Mouse (Mus musculus): ENCODE data around the gene Man1b1. TPM values are rescaled to one million over a fixed set of nuclear protein-coding genes. Genes with fewer than 3 reads are reported as not detected.

The Man1b1 gene
- polyA plus RNA-seq, 1 experiment from 2014 or later, result 15.7 TPM

DNA sequence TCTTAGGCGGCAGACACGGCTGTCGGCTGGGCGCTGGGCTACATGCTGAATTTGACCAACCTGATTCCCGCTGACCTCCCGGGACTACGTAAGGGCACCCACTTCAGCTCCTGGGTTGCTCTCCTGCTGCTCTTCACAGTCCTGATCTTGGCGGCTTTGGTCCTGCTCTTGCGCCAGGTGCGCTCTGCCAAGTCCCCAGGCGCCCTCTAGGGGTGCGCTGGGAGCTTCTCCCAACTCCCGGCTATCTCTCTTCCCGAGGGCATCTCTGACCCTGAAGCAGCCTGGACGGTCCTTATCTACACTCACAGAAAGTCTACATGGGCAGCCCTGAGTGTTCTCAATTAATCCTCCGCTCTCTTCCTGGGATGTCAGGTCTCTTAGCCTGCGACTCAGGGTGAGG is 68.6 kb downstream of the Man1b1 start:
- Histone ChIP-seq H3K27ac (ENCODE audit: low read depth) (no peak overlapping the region), H3K4me3 (ENCODE audit: low read depth, low read length) (no peak overlapping the region), H3K9me3 (ENCODE audit: low read length) (no peaks in the 10 kb centered on the region), H3K27me3 (ENCODE audit: insufficient read depth, low read length) (peaks cover 75% of the 10 kb centered on the region), H3K4me2 (ENCODE audit: low read depth, low read length) (no peak overlapping the region), H3K4me1 (ENCODE audit: insufficient read depth) (peaks cover 17% of the 10 kb centered on the region), H3K36me3 (replicated peaks; ENCODE audit: insufficient read depth, low read length) (no peaks in the 10 kb centered on the region), H3K9ac (replicated peaks) (no peak overlapping the region)
- TF ChIP-seq CTCF (IDR thresholded peaks at IDR 0.05; ENCODE audit: low read depth) (peak; percentile 75), EP300 (IDR thresholded peaks at IDR 0.05; ENCODE audit: low read depth) (no peak)
- ATAC-seq (peak; percentile 43), DNase-seq (peak; percentile 67)
- WGBS (ENCODE audit: insufficient replicate concordance), result 2% methylated on average over 17 of the region's 17 CpGs

Other genes with a start within 250 kb of the Man1b1 start
- 0.52 and 0.59 TPM in 2 replicates for gene Noxa1, start 237.2 kb upstream of the Man1b1 start, polyA plus RNA-seq (2015; fragmentation: Nextera tagmentation; extraction: Ambion mirVana)
- gene Nrarp, start 151.6 kb upstream of the Man1b1 start, polyA plus RNA-seq (2015; fragmentation: Nextera tagmentation; extraction: Ambion mirVana), result 1.3 and 1.7 TPM in 2 replicates
- 5.4 and 6.0 TPM in 2 replicates for gene Tor4a, start 135.5 kb upstream of the Man1b1 start, polyA plus RNA-seq (2015; fragmentation: Nextera tagmentation; extraction: Ambion mirVana)
- 19.3 and 22.3 TPM in 2 replicates for gene Nelfb, start 120.8 kb upstream of the Man1b1 start, polyA plus RNA-seq (2015; fragmentation: Nextera tagmentation; extraction: Ambion mirVana)
- gene Stpg3, start 117.7 kb upstream of the Man1b1 start, polyA plus RNA-seq (2015; fragmentation: Nextera tagmentation; extraction: Ambion mirVana), result not detected in 2 replicates
- gene Fam166a, start 113.6 kb upstream of the Man1b1 start, polyA plus RNA-seq (2015; fragmentation: Nextera tagmentation; extraction: Ambion mirVana), result not detected in 2 replicates
- 263 and 294 TPM in 2 replicates for gene Tubb4b, start 107.6 kb upstream of the Man1b1 start, polyA plus RNA-seq (2015; fragmentation: Nextera tagmentation; extraction: Ambion mirVana)
- gene Slc34a3, start 98.0 kb upstream of the Man1b1 start, polyA plus RNA-seq (2015; fragmentation: Nextera tagmentation; extraction: Ambion mirVana), result not detected in 2 replicates
- gene Rnf224, start 95.6 kb upstream of the Man1b1 start, polyA plus RNA-seq (2015; fragmentation: Nextera tagmentation; extraction: Ambion mirVana), result not detected in 2 replicates
- gene Rnf208, start 90.1 kb upstream of the Man1b1 start, polyA plus RNA-seq (2015; fragmentation: Nextera tagmentation; extraction: Ambion mirVana), result 0.11 TPM in 1 of 2 replicates, not detected in the other
- gene Cysrt1, start 89.9 kb upstream of the Man1b1 start, polyA plus RNA-seq (2015; fragmentation: Nextera tagmentation; extraction: Ambion mirVana), result not detected in 2 replicates
- gene AL732309.1, start 85.5 kb upstream of the Man1b1 start, polyA plus RNA-seq (2015; fragmentation: Nextera tagmentation; extraction: Ambion mirVana), result 1.2 and 1.4 TPM in 2 replicates
- 34.0 and 37.1 TPM in 2 replicates for gene Tmem203, start 76.9 kb upstream of the Man1b1 start, polyA plus RNA-seq (2015; fragmentation: Nextera tagmentation; extraction: Ambion mirVana)
- 5.3 TPM in 2 replicates for gene Tprn, start 69.7 kb upstream of the Man1b1 start, polyA plus RNA-seq (2015; fragmentation: Nextera tagmentation; extraction: Ambion mirVana)
- gene Ssna1, start 59.9 kb upstream of the Man1b1 start, polyA plus RNA-seq (2015; fragmentation: Nextera tagmentation; extraction: Ambion mirVana), result 77.2 and 81.7 TPM in 2 replicates
- gene Anapc2, start 59.9 kb upstream of the Man1b1 start, polyA plus RNA-seq (2015; fragmentation: Nextera tagmentation; extraction: Ambion mirVana), result 19.8 and 22.8 TPM in 2 replicates
- gene Tmem210, start 44.2 kb upstream of the Man1b1 start, polyA plus RNA-seq (2015; fragmentation: Nextera tagmentation; extraction: Ambion mirVana), result not detected in 2 replicates
- gene Lrrc26, start 42.4 kb upstream of the Man1b1 start, polyA plus RNA-seq (2015; fragmentation: Nextera tagmentation; extraction: Ambion mirVana), result not detected in 2 replicates
- gene Grin1, start 13.2 kb upstream of the Man1b1 start, polyA plus RNA-seq (2015; fragmentation: Nextera tagmentation; extraction: Ambion mirVana), result not detected in 2 replicates
- 12.8 and 15.4 TPM in 2 replicates for gene Dpp7, start 24.0 kb downstream of the Man1b1 start, polyA plus RNA-seq (2015; fragmentation: Nextera tagmentation; extraction: Ambion mirVana)
- 18.7 and 19.4 TPM in 2 replicates for gene Uap1l1, start 33.3 kb downstream of the Man1b1 start, polyA plus RNA-seq (2015; fragmentation: Nextera tagmentation; extraction: Ambion mirVana)
- 5.5 and 7.4 TPM in 2 replicates for gene Sapcd2, start 40.0 kb downstream of the Man1b1 start, polyA plus RNA-seq (2015; fragmentation: Nextera tagmentation; extraction: Ambion mirVana)
- gene Entpd2, start 63.5 kb downstream of the Man1b1 start, polyA plus RNA-seq (2015; fragmentation: Nextera tagmentation; extraction: Ambion mirVana), result 2.9 and 3.6 TPM in 2 replicates
- 5.2 and 5.4 TPM in 2 replicates for gene Npdc1, start 67.0 kb downstream of the Man1b1 start, polyA plus RNA-seq (2015; fragmentation: Nextera tagmentation; extraction: Ambion mirVana)
- gene Fut7, start 90.9 kb downstream of the Man1b1 start, polyA plus RNA-seq (2015; fragmentation: Nextera tagmentation; extraction: Ambion mirVana), result 0.78 and 0.97 TPM in 2 replicates
- 0.71 and 0.87 TPM in 2 replicates for gene Abca2, start 96.4 kb downstream of the Man1b1 start, polyA plus RNA-seq (2015; fragmentation: Nextera tagmentation; extraction: Ambion mirVana)
- 0.77 and 1.4 TPM in 2 replicates for gene Clic3, start 124.5 kb downstream of the Man1b1 start, polyA plus RNA-seq (2015; fragmentation: Nextera tagmentation; extraction: Ambion mirVana)
- 14.7 and 17.1 TPM in 2 replicates for gene Paxx, start 128.8 kb downstream of the Man1b1 start, polyA plus RNA-seq (2015; fragmentation: Nextera tagmentation; extraction: Ambion mirVana)
- 0.83 and 1.0 TPM in 2 replicates for gene Ptgds, start 137.7 kb downstream of the Man1b1 start, polyA plus RNA-seq (2015; fragmentation: Nextera tagmentation; extraction: Ambion mirVana)
- not detected in 2 replicates for gene Lcn12, start 161.6 kb downstream of the Man1b1 start, polyA plus RNA-seq (2015; fragmentation: Nextera tagmentation; extraction: Ambion mirVana)
- gene Fbxw5, start 168.4 kb downstream of the Man1b1 start, polyA plus RNA-seq (2015; fragmentation: Nextera tagmentation; extraction: Ambion mirVana), result 26.7 and 26.9 TPM in 2 replicates
- 106 and 107 TPM in 2 replicates for gene C8g, start 169.4 kb downstream of the Man1b1 start, polyA plus RNA-seq (2015; fragmentation: Nextera tagmentation; extraction: Ambion mirVana)
- gene Traf2, start 214.6 kb downstream of the Man1b1 start, polyA plus RNA-seq (2015; fragmentation: Nextera tagmentation; extraction: Ambion mirVana), result 10.6 and 10.7 TPM in 2 replicates
- gene Edf1, start 225.5 kb downstream of the Man1b1 start, polyA plus RNA-seq (2015; fragmentation: Nextera tagmentation; extraction: Ambion mirVana), result 263 and 268 TPM in 2 replicates
- 0.07 and 0.09 TPM in 2 replicates for gene Mamdc4, start 242.5 kb downstream of the Man1b1 start, polyA plus RNA-seq (2015; fragmentation: Nextera tagmentation; extraction: Ambion mirVana)
- gene Phpt1, start 242.9 kb downstream of the Man1b1 start, polyA plus RNA-seq (2015; fragmentation: Nextera tagmentation; extraction: Ambion mirVana), result 44.7 and 46.1 TPM in 2 replicates
- 0.02 TPM in 1 of 2 replicates, not detected in the other for gene Ajm1, start 249.4 kb downstream of the Man1b1 start, polyA plus RNA-seq (2015; fragmentation: Nextera tagmentation; extraction: Ambion mirVana)

Data from liver, postnatal 0 days (tissue).